Mouse (Mus musculus): ENCODE results near the gene Man1c1. TPM values are rescaled to one million over a fixed set of nuclear protein-coding genes. Genes with fewer than 3 reads are reported as not detected.

Gene Man1c1
- polyA plus RNA-seq, 2 experiments = 5.1 to 9.1 TPM

DNA sequence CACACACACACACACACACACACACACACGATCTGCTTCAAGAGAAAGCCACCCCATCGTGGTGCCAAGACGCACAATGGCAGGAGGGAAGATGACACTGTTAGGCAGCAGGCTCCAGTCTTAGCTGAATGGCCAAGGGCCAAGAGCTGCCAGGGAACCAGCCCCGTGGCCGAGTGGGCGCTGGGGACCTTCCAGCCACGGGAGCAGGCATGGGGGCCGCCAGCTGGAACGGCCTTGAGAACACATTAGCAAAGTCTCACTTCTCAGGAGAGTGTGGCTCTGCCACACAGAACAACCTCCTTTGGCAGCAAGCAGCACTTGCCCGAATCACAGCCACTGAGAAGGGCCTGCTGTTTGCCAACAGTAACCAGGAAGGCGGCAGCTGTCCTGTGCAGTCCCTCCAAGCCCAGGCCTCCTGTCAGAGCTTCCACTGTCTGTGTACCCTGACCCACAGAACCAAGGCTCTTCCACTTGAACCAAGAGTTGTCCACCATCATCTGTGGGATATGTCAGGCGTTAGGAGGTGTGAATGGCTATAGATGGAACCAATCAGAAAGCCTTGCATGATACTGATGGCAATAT lies 30.1 kb downstream of the Man1c1 start:
- Histone ChIP-seq H3K27me3 (ENCODE audit: control insufficient read depth, insufficient read depth, low read length) (no peaks in the 10 kb centered on the region), H3K9ac (ENCODE audit: low read depth, low read length, severe bottlenecking) (no peak overlapping the region), H3K27ac (replicated peaks; ENCODE audit: low read depth, low read length) (no peak overlapping the region), H3K4me3 (replicated peaks; ENCODE audit: low read length) (no peak overlapping the region), H3K9me3 (ENCODE audit: control insufficient read depth, low read length) (no peaks in the 10 kb centered on the region), H3K36me3 (ENCODE audit: control insufficient read depth, insufficient read depth, low read length) (no peaks in the 10 kb centered on the region), H3K4me1 (ENCODE audit: control insufficient read depth, insufficient read depth, low read length) (peaks cover 23% of the 10 kb centered on the region), H3K4me2 (replicated peaks; ENCODE audit: low read depth, low read length, severe bottlenecking) (no peak overlapping the region)
- no peak for ATAC-seq (ENCODE audit: low FRiP score, low read depth)
- 93% methylated on average over 11 of the region's 12 CpGs for WGBS
- no peak for TF ChIP-seq POLR2A (IDR thresholded peaks at IDR 0.05; ENCODE audit: borderline replicate concordance, extremely low read depth, insufficient read depth, insufficient read length)
- DNase-seq (ENCODE audit: low spot score) = no peak

DNA sequence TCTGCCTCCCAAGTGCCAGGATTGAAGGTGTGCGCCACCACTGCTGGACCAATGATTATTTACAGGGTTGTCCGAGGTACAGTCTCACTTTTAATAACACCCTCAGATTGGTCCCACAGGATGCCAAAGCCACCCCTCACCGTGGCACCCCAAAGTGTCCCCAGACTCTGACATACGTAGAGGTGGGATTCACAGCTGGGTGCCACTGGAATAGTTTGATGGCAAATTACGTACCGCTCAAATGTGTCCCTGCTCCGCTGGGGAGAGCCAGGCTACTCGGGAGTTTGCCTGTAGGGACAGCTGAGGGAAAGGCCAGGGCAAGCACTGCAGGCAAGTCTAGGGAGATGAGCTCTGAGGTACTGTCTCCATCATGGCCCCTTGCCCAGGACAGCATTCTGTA lies 30.9 kb downstream of the Man1c1 start:
- Histone ChIP-seq H3K36me3 (ENCODE audit: control insufficient read depth, insufficient read depth, low read length) (no peaks in the 10 kb centered on the region), H3K4me1 (ENCODE audit: control insufficient read depth, insufficient read depth, low read length) (peaks cover 26% of the 10 kb centered on the region), H3K27me3 (ENCODE audit: control insufficient read depth, insufficient read depth, low read length) (no peaks in the 10 kb centered on the region), H3K4me2 (replicated peaks; ENCODE audit: low read depth, low read length, severe bottlenecking) (no peak overlapping the region), H3K27ac (replicated peaks; ENCODE audit: low read depth, low read length) (no peak overlapping the region), H3K9ac (ENCODE audit: low read depth, low read length, severe bottlenecking) (no peak overlapping the region), H3K9me3 (ENCODE audit: control insufficient read depth, low read length) (no peaks in the 10 kb centered on the region), H3K4me3 (replicated peaks; ENCODE audit: low read length) (no peak overlapping the region)
- TF ChIP-seq POLR2A (IDR thresholded peaks at IDR 0.05; ENCODE audit: borderline replicate concordance, extremely low read depth, insufficient read depth, insufficient read length) = no peak
- WGBS = 83% methylated on average over 8 of the region's 8 CpGs
- DNase-seq (ENCODE audit: low spot score) (no peak), ATAC-seq (ENCODE audit: low FRiP score, low read depth) (no peak)

DNA sequence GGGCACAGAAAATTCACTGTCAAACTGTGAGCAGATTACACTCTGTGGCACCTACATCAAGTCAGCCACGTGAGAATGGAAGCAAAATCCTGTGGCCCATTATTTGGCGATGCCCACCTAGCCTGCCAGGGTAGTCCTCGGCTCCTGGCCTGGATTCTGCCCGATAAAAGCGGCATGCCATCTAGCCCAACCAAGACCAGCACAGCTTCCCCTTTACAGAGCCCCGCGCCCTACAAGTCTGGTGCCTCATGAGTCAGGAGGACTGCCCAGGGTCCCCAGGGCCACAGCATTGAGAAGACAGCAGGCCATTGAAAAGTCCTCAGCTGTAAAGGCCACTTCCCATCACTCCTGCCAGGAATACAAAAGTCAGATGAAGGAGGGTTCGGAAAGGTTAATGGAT lies 31.8 kb downstream of the Man1c1 start:
- no peaks in the 10 kb centered on the region for H3K9me3 ChIP-seq (ENCODE audit: control insufficient read depth, low read length)

DNA sequence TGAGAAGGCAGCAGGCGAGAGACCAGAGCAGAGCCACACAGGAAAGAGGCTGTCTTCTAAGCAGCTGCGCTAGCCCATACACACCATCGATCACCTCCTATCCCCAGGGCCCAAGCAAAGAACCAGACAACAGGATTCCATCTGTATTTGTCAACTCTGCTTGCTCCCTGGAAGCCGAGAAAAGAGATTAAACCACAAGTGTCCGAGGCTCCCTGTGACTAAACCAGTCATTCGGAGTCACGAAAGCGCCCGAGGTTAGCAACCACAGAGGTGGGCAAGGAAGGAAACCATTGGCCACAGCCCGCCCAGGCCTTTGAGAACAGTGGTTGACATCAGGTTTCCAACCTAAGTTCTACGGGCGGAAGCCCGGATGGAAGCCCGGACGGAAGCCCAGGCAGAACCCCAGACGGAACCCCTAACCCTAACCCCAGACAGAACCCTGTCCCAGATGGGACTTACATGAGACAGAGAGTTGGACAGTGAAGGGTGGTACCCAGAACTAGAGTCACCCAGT lies 32.4 kb downstream of the Man1c1 start:
- peak; percentile 38; the same call in 1 of the 2 replicates for ATAC-seq (ENCODE audit: low FRiP score, low read depth)
- no peak for DNase-seq (ENCODE audit: low spot score)
- 80% methylated on average over 16 of the region's 16 CpGs for WGBS
- Histone ChIP-seq H3K4me3 (replicated peaks; ENCODE audit: low read length) (no peak overlapping the region), H3K4me2 (replicated peaks; ENCODE audit: low read depth, low read length, severe bottlenecking) (no peak overlapping the region), H3K9ac (ENCODE audit: low read depth, low read length, severe bottlenecking) (no peak overlapping the region), H3K9me3 (ENCODE audit: control insufficient read depth, low read length) (no peaks in the 10 kb centered on the region), H3K4me1 (ENCODE audit: control insufficient read depth, insufficient read depth, low read length) (peaks cover 26% of the 10 kb centered on the region), H3K27ac (replicated peaks; ENCODE audit: low read depth, low read length) (no peak overlapping the region), H3K36me3 (ENCODE audit: control insufficient read depth, insufficient read depth, low read length) (no peaks in the 10 kb centered on the region), H3K27me3 (ENCODE audit: control insufficient read depth, insufficient read depth, low read length) (no peaks in the 10 kb centered on the region)
- no peak for TF ChIP-seq POLR2A (IDR thresholded peaks at IDR 0.05; ENCODE audit: borderline replicate concordance, extremely low read depth, insufficient read depth, insufficient read length)

More for the DNA sequence above, 31.8 kb downstream of the Man1c1 start:
- Histone ChIP-seq H3K4me2 (replicated peaks; ENCODE audit: low read depth, low read length, severe bottlenecking) (no peak overlapping the region), H3K27me3 (ENCODE audit: control insufficient read depth, insufficient read depth, low read length) (no peaks in the 10 kb centered on the region), H3K4me1 (ENCODE audit: control insufficient read depth, insufficient read depth, low read length) (peaks cover 26% of the 10 kb centered on the region), H3K36me3 (ENCODE audit: control insufficient read depth, insufficient read depth, low read length) (no peaks in the 10 kb centered on the region), H3K4me3 (replicated peaks; ENCODE audit: low read length) (no peak overlapping the region), H3K27ac (replicated peaks; ENCODE audit: low read depth, low read length) (no peak overlapping the region), H3K9ac (ENCODE audit: low read depth, low read length, severe bottlenecking) (no peak overlapping the region)
- 79% methylated on average over 8 of the region's 8 CpGs for WGBS
- ATAC-seq (ENCODE audit: low FRiP score, low read depth) (no peak), DNase-seq (ENCODE audit: low spot score) (no peak)
- no peak for TF ChIP-seq POLR2A (IDR thresholded peaks at IDR 0.05; ENCODE audit: borderline replicate concordance, extremely low read depth, insufficient read depth, insufficient read length)

DNA sequence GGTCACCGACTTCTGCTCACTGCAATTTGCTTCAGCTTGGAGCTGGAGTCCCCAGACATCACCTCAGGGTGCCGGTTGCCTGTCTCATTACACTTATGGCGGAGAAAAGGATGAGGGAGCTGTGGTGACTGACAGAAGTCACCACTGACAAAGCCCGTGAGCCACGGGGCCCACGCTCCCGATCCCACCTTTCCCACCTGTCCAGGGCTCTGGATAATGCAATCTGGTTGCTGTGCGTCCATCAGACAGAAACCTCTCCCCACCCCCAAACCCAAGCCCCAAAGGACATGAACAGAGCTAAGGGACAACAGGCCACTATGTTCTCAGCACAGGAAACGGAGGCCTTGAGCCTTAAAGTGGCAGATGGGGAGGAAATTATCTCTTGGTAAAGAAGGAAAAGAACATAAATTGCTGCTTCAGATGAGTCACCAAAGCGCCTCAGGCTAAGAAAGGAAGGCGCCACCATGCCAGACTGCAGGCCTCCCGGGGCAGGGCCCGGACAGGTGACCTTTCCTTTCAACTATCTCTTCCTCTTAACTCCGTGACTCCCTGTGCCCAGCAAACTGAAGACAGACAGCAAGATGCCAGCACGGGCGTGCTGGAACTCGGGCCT lies 34.2 kb downstream of the Man1c1 start:
- 68% methylated on average over 17 of the region's 17 CpGs for WGBS
- ATAC-seq (ENCODE audit: low FRiP score, low read depth) = no peak
- no peak overlapping the region for H3K27ac ChIP-seq (replicated peaks; ENCODE audit: low read depth, low read length)

More for the DNA sequence above, 34.2 kb downstream of the Man1c1 start:
- Histone ChIP-seq H3K4me3 (replicated peaks; ENCODE audit: low read length) (no peak overlapping the region), H3K9ac (ENCODE audit: low read depth, low read length, severe bottlenecking) (no peak overlapping the region), H3K4me2 (replicated peaks; ENCODE audit: low read depth, low read length, severe bottlenecking) (no peak overlapping the region), H3K9me3 (ENCODE audit: control insufficient read depth, low read length) (no peaks in the 10 kb centered on the region), H3K4me1 (ENCODE audit: control insufficient read depth, insufficient read depth, low read length) (peaks cover 19% of the 10 kb centered on the region), H3K36me3 (ENCODE audit: control insufficient read depth, insufficient read depth, low read length) (no peaks in the 10 kb centered on the region), H3K27me3 (ENCODE audit: control insufficient read depth, insufficient read depth, low read length) (no peaks in the 10 kb centered on the region)
- TF ChIP-seq POLR2A (IDR thresholded peaks at IDR 0.05; ENCODE audit: borderline replicate concordance, extremely low read depth, insufficient read depth, insufficient read length) = no peak
- DNase-seq (ENCODE audit: low spot score) = no peak

All from limb, embryonic 14.5 days (tissue).